Mouse (Mus musculus) kidney, adult 2 months (tissue): Measurements from ENCODE around the gene Eml3. TPM values are rescaled to one million over a fixed set of nuclear protein-coding genes. Genes with fewer than 3 reads are reported as not detected.
A peak's percentile ranks its signal among the peaks of the same experiment; 100 is the strongest.

Experiments used
- DNase-seq: peaks from one replicate; pipeline ENCODE4 v3.0.0; 2021
- H3K27ac ChIP-seq: fragments of 200-500 bp; 2 replicates; pipeline ENCODE4 v1.5.1; 2012; ENCODE audit warnings: low read depth, low read length, control low read depth, inconsistent platforms; ENCODE audit not compliant: insufficient read depth
- H3K27me3 ChIP-seq: fragments of 200-500 bp; replicated peaks from 2 replicates; pipeline ENCODE4 v1.6.1; 2012; ENCODE audit warnings: mild to moderate bottlenecking, moderate library complexity, low read length, inconsistent platforms; ENCODE audit not compliant: control insufficient read depth, insufficient read depth
- H3K36me3 ChIP-seq: fragments of 200-500 bp; 2 replicates; pipeline ENCODE4 v1.6.1; 2012; ENCODE audit warnings: mild to moderate bottlenecking, moderate library complexity, low read length, inconsistent platforms; ENCODE audit not compliant: control insufficient read depth, insufficient read depth
- H3K4me1 ChIP-seq: fragments of 200-500 bp; 2 replicates; pipeline ENCODE4 v1.6.1; 2011; ENCODE audit warnings: low read length; ENCODE audit not compliant: control insufficient read depth, insufficient read depth
- H3K4me3 ChIP-seq: fragments of 200-500 bp; 2 replicates; pipeline ENCODE4 v1.5.1; 2011; ENCODE audit warnings: mild to moderate bottlenecking, low read depth, low read length, control low read depth; ENCODE audit not compliant: insufficient read depth
- CTCF ChIP-seq: fragments of 200-500 bp; conservative IDR thresholded peaks from 2 replicates; pipeline ENCODE4 v1.5.1; 2011; ENCODE audit warnings: low read depth, mild to moderate bottlenecking, control low read depth, low read length, moderate library complexity, mixed read lengths; ENCODE audit not compliant: insufficient read depth, insufficient read length
- POLR2A ChIP-seq: fragments of 200-500 bp; IDR thresholded peaks from one replicate; pipeline ENCODE4 v1.6.1; 2011; ENCODE audit warnings: low read depth, low read length, control low read depth
- WGBS: fragments of 180-500 bp; shearing (Covaris S2); methylation state at CpG from one replicate; pipeline ENCODE4 v1.1.7; 2018; 5-methylcytosine and 5-hydroxymethylcytosine counted together
- polyA plus RNA-seq: library from polyadenylated mRNA; depleted of rRNA; stranded (reverse); fragments of >200 nt; gene quantifications from 2 replicates; pipeline ENCODE4 v1.2.3, GENCODE M21; 2012

The Eml3 gene
- polyA plus RNA-seq, 1 experiment: 35.7 TPM

DNA sequence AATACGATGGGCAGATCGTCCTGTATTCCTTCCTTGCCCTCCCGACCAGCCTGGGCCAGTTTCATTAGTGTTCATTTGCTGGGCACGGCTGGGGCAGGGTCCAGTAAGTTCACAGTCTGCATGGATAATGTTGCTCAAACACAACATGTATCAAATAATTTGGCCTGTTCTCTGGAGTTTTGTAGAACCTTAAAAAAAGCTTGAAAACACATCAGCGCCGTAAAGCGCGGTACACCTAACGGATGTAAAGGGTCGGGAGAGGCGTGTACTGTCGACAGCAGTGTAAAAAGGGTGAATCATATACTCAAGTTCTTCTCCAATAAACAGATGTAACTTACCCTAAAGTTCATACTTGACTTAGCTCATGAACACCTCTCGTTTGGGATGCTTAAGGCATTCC is 30.8 kb upstream of the Eml3 start:
- Histone ChIP-seq H3K36me3 (no peaks in the 10 kb centered on the region; the same call in none of the 2 replicates), H3K4me1 (no peaks in the 10 kb centered on the region; the same call in 1 of the 2 replicates), H3K27ac (peak overlapping the region; percentile 83; the same call in 1 of the 2 replicates), H3K4me3 (peak overlapping the region; percentile 88), H3K27me3 (no peaks in the 10 kb centered on the region)
- DNase-seq: peak; percentile 18
- 2% methylated on average over 13 of the region's 13 CpGs for WGBS
- TF ChIP-seq POLR2A: no peak
- TF ChIP-seq CTCF: no peak

DNA sequence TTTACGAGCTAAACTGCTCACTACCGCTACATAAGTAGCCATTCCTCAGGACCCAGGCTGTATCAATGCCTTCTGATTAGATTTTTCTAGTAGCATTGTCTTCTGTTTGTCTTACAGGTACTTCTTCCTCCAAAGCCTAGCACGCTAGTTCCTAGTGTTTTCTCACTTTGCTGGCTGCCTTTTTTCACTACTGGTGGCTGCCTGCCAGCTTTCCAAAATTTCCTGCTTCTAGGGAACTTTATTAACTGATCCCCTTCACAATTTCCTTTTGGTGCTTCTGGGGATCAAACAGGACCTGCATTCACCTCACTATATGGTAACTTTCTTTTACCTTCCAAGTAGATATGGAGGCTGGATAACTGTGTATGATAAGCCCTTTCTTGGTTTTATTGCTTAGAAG is 30.3 kb upstream of the Eml3 start:
- Histone ChIP-seq H3K36me3 (no peaks in the 10 kb centered on the region; the same call in none of the 2 replicates), H3K4me3 (no peak overlapping the region; the same call in 1 of the 2 replicates), H3K27ac (no peak overlapping the region), H3K4me1 (no peaks in the 10 kb centered on the region; the same call in 1 of the 2 replicates), H3K27me3 (no peaks in the 10 kb centered on the region)
- WGBS: 10% methylated on average over 3 of the region's 3 CpGs
- TF ChIP-seq CTCF (no peak), POLR2A (no peak)
- DNase-seq: peak; percentile 22

DNA sequence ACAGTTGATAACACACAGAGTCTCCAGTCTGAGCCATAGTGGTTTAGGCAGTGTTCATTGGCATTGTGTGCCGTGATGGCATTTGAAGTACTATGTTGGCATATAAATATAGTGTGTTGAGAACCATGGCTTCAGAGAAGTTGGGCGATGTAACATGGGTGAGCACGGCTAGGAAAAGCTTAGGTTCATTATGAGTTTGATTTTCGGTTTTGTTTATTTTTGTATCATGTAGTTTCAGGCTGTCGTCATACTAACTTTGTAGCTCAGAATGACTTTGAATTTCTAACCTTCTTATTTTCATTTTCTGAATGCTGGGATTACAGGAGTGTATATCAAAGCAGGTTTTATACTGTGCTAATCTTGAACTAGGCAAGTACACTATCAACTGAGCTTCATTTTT is 25.9 kb upstream of the Eml3 start:
- no peak for DNase-seq
- TF ChIP-seq CTCF: no peak
- TF ChIP-seq POLR2A: no peak
- 91% methylated on average over 5 of the region's 5 CpGs for WGBS
- Histone ChIP-seq H3K27ac (no peak overlapping the region), H3K36me3 (peaks cover 17% of the 10 kb centered on the region), H3K4me1 (no peaks in the 10 kb centered on the region; the same call in 1 of the 2 replicates), H3K4me3 (no peak overlapping the region), H3K27me3 (no peaks in the 10 kb centered on the region)

DNA sequence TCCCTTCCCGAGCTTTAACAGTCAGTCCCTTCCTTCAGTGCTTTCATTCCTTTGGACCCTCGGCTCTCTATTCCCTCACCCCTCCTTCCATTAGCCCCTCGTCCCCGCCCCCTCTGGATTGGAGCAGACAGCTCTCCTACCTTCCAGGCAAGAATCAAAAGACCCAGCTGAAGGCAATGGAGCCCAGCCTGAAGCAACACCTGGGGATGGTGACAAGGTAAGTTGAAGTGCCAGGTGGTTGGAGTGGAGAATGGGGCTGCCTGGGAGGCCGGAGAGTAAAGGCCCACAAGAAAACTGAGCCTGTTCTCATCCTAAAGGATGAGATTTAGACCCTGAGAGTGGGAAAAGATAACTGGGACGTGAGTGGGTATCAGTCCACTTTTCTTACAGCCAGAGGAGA is 20.8 kb upstream of the Eml3 start:
- Histone ChIP-seq H3K4me3 (no peak overlapping the region), H3K4me1 (no peaks in the 10 kb centered on the region), H3K27me3 (no peaks in the 10 kb centered on the region), H3K27ac (no peak overlapping the region), H3K36me3 (peaks cover 41% of the 10 kb centered on the region)
- DNase-seq: no peak
- TF ChIP-seq POLR2A (no peak), CTCF (no peak)
- WGBS: 89% methylated on average over 6 of the region's 6 CpGs

DNA sequence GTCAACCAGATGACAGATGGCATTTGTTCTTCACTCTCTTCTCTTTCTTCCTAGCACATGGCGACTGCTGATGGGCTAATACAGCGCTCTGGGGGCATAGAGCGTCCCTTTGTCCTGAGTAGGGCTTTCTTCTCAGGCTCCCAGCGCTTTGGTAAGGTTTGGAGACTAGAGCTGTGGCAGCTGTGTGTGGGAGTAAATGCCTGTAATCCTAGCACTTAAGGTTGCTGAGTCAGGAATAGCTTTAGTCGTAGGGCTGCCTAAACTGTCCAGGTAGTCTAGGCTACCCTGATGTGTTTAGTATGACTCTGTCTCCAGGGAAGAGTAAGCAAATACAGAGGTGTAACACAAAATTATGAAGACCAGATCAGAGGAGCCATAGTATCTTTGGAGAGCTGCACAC is 17.5 kb upstream of the Eml3 start:
- H3K36me3 ChIP-seq: peaks cover 36% of the 10 kb centered on the region
- TF ChIP-seq CTCF: no peak
- TF ChIP-seq POLR2A: no peak
- WGBS: 80% methylated on average over 5 of the region's 5 CpGs

DNA sequence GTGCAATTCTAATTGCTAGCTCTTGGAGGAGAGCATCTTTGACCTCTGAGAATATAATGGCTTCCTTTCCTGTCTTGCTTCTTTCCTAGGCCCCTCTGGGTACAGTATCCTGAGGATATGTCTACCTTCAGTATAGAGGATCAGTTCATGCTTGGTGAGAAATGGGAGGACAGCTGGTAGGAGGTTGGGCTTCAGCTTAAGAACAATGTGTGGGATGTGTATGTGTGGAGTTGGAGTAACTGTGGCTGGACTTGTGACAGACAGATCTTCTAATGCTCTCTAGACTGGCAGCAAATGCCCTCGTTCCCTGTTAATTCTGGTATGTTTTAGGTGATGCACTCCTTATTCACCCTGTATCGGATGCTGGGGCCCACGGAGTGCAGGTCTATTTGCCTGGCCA is 15.1 kb upstream of the Eml3 start:
- Histone ChIP-seq H3K4me1 (no peaks in the 10 kb centered on the region), H3K27me3 (no peaks in the 10 kb centered on the region), H3K4me3 (no peak overlapping the region), H3K36me3 (peaks cover 24% of the 10 kb centered on the region), H3K27ac (no peak overlapping the region)
- no peak for DNase-seq
- no peak for TF ChIP-seq CTCF
- no peak for TF ChIP-seq POLR2A
- 93% methylated on average over 3 of the region's 3 CpGs for WGBS

More for the DNA sequence above, 17.5 kb upstream of the Eml3 start:
- no peaks in the 10 kb centered on the region for H3K27me3 ChIP-seq
- no peak overlapping the region for H3K27ac ChIP-seq
- no peak for DNase-seq
- no peaks in the 10 kb centered on the region for H3K4me1 ChIP-seq
- no peak overlapping the region for H3K4me3 ChIP-seq

DNA sequence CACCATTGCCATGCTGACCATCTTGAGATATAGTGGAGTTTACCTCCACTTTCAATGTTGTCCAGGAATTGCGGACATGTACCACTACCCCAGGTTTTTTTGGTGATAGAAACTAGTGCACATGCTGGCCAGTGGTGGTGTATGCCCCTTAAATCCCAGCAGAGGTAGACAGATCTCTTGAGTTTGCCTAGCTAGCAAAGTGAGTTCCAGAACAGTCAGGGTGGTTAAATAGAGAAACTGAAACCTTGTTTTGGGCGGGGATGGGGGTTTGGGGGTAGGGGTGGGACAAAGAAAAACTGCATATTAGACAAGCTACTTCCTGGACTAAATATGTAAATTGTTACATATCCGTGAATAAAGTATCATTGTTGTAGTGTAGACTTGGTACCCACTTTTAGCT is 10.4 kb upstream of the Eml3 start:
- no peak overlapping the region for H3K27ac ChIP-seq
- H3K36me3 ChIP-seq: peaks cover 3% of the 10 kb centered on the region
- WGBS: 91% methylated on average over 3 of the region's 3 CpGs
- DNase-seq: no peak
- TF ChIP-seq CTCF (no peak), POLR2A (no peak)
- H3K4me1 ChIP-seq: peaks cover 11% of the 10 kb centered on the region
- no peak overlapping the region for H3K4me3 ChIP-seq
- H3K27me3 ChIP-seq: no peaks in the 10 kb centered on the region
